Mouse (Mus musculus): ENCODE results near the gene Tmem200a. TPM values are rescaled to one million over a fixed set of nuclear protein-coding genes. Genes with fewer than 3 reads are reported as not detected.
"Not testable (repeated sequence)": the region's sequence is repeated elsewhere in the genome, so short reads cannot be mapped to it uniquely, and the experiment has no call there.

The Tmem200a gene
- total RNA-seq, 2 experiments from 2014 or later = 16.2 to 23.9 TPM

DNA sequence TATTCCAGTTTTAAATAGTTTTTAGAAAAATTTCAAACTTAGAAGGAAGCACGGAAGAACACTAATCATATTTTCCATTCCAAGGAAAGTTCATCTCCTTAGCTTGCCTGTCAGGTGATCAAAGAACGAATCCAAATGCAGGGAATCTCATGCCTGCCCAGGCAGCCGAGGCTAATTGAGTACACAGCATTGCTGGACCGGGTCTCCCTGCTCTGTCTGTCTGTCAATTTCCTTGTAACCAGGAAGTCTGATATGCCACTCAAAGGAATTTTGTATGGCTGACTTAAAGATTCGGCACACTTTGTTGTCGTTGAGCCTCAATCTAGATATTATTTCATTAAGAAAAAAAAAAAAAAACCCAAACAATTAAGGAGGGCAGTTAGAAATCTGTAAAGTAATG is 168.6 kb downstream of the Tmem200a start:
- no peak for DNase-seq (ENCODE audit: low spot score in 2 of 2)
- intact Hi-C loops (cut with DNase I) = no loop called here

DNA sequence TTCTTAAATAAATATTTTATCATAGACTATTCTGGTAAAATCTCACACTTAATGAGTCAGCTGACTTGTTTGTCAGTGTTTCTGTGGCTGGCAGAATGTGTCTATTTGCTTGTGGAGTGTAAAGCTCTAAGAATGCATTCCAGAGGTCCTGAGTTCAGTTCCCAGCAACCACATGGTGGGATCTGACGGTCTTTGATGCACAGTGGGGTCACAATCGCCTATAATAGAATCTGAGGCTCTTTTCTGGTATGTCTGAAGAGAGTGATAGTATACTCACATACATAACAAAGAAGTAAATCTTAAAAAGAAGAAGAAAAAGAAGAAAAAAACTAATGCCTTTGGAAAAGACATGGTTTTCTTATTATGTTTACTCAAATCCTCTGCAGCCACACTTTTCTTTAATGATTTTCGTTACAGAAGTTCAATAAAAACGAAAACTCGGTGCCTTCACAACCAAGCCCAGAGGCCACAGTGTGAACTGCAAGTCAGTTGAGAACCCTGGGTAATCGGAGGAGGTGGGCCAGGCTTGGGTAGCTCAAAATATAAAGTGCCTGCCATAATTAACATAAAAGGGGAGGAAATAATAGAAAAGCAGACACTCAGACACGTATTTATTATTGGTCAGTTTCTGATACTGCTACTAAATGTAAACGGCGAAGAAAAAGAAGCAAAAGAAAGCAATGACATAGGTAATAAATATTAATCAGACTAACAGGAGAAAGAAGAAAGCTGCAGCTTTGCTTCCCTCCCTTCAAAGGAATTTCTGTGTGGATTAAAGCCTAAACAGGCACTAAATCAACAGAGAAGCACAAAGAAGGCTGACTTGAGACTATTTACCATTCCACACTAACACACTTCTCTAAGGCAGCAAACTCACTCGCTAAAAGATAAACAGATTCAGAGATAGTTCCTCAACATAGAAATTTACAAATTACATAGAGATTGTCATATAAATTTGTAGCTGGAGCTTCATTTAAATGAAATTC is 170.5 kb downstream of the Tmem200a start:
- intact Hi-C loops (cut with DNase I) = loop anchor here (5.0 kb wide), 1 partner anchor 81 kb away; no protein-coding TSS in a partner anchor
- DNase-seq (ENCODE audit: low spot score in 2 of 2) = no peak

DNA sequence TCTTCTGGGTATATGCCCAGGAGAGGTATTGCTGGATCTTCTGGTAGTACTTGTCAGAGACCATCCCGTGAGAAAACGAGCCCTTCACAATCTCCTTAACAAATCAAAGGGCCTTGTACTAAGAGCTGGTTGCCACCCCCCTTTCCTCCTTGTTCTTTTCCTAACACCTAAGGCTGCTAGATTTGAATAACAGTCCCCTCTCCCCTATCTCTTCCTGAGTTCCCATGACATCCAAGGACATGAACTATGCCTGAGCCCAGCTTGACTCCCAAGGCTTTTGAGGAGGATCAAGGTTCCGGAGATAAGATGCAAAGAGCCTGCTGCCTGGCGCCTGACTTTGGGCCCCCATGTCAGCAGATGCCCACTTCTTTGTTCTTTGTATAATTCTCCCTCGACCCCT is 184.7 kb downstream of the Tmem200a start:
- intact Hi-C loops (cut with DNase I); DNase-seq (ENCODE audit: low spot score in 2 of 2): not testable (repeated sequence)

DNA sequence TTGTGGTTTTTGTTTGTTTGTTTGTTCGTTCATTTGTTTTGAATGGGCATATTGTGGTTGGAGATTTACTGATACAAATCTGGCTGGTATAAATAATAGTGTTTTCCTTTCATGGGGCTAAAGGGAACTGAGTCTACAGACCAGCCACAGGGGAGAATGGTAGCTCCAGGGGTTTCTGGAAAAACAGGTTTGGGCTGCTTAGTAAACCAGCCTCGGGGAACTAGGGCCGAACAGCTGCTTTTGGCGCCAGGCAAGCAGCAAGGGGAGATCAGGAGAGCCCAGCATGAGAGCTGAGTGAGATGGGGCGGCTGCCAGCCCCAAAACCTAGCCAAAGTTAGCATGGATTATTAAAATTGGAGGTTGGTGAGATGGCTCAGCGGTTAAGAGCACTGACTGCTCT is 191.6 kb downstream of the Tmem200a start:
- DNase-seq (ENCODE audit: low spot score in 2 of 2) = no peak
- intact Hi-C loops (cut with DNase I) = no loop called here

DNA sequence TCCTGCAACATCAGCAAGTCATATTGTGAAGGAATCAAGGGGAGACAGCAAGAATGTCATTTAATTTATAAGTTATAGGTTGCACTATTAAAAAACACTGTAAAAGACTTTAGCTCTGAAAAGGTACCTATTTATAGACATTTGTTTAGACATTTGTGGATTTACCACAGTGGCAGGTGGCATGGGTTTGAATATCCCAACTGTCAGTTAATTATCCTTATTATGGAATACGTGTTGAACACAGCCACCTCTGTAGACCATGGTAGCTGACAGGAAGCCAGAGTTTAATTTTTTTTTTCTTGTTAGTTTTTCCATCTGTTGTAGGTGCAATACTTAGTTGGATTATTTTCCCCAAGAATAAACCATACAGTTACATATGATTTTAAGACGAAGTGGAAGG is 194.3 kb downstream of the Tmem200a start:
- intact Hi-C loops (cut with DNase I) = no loop called here
- no peak for DNase-seq (ENCODE audit: low spot score in 2 of 2)

DNA sequence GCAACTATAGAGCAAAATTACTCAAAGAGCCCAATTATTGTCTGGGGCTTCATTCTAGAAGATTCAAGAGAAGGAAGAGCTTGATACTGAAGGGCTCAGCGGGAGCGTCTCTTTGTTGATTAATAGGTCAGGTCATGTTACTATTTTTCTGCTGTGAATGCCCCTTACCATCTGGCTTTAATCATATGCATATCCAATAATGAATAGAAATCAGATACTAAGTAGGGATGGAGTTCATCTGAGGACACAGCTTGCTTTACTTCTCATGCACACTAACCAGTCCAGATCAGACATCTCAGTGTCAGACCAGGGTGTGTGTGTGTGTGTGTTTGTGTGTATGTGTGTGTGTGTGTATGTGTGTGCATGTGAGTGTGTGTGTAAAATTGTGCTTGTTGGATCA is 201.1 kb downstream of the Tmem200a start:
- DNase-seq (ENCODE audit: low spot score in 2 of 2) = no peak
- intact Hi-C loops (cut with DNase I) = no loop called here

DNA sequence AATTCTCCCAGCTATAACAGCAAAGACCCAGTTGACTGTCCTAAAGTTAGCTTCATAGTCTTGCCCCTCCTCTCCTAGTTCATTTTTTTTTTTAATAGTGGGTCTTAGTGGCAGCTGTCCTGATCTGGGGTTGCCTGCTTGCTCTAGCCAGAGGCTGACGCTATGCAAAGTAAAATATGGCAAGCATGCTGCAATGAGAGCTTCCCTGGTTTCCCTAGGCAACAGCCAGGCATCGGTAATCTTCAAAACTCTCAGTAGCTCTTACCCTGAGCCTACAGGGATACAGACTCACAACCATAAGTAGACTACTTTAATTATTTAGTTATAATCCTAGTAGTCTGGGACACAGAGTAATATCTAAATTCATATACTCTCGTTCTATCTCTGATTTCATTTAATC is 202.0 kb downstream of the Tmem200a start:
- intact Hi-C loops (cut with DNase I) = no loop called here
- no peak for DNase-seq (ENCODE audit: low spot score in 2 of 2)

DNA sequence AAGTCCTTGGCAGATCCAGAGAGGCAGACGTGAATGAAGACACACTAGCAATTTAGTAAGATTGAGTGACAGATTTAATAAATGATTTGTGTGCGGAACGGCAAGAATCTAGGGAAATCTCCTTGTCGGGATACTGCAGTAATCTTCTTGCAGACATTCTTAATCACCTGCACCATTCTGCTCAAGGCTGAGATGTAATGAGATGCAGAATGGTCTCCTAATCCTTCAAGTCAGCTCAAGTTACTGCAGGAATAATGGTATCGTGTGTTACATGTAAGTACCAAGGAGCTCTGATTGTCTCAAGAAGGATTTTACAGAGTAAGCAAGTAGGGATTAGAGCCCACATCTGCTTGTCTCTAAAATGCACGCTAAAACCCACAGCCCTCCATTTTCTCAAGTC is 210.1 kb downstream of the Tmem200a start:
- DNase-seq (ENCODE audit: low spot score in 2 of 2) = no peak
- intact Hi-C loops (cut with DNase I) = no loop called here

Other genes with a start within 250 kb of the Tmem200a start
- 1 to 10 TPM in 1 of 2 experiments, under 1 TPM in 1; 0.60 to 1.8 TPM for gene Gm9767, start 797 bp downstream of the Tmem200a start, total RNA-seq (2021)
- 1 to 10 TPM; 1.7 to 4.6 TPM for gene Samd3, start 150.7 kb upstream of the Tmem200a start, total RNA-seq (2021)